Mouse (Mus musculus) lung, postnatal 0 days (tissue): ENCODE results near the gene Grb14. TPM values are rescaled to one million over a fixed set of nuclear protein-coding genes. Genes with fewer than 3 reads are reported as not detected.

Source experiments
- ATAC-seq: fragments of 200-750 bp; cut with Nextera tagmentation; 2 replicates; pipeline ENCODE4 v1.8.0; 2017; ENCODE audit warnings: moderate library complexity
- DNase-seq: peaks from one replicate; pipeline ENCODE4 v3.0.0-alpha.2; 2016; ENCODE audit warnings: low spot score
- H3K27ac ChIP-seq: fragments of 300-500 bp; sonication (generic); 2 replicates; pipeline ENCODE4 v1.5.1; 2014; ENCODE audit warnings: antibody characterized with exemption, mild to moderate bottlenecking, low read length, mixed read lengths
- H3K27me3 ChIP-seq: fragments of 300-500 bp; sonication (generic); replicated peaks from 2 replicates; pipeline ENCODE4 v1.6.1; 2014; ENCODE audit warnings: low read length, mixed read lengths; ENCODE audit not compliant: insufficient read depth
- H3K36me3 ChIP-seq: fragments of 300-500 bp; sonication (generic); 2 replicates; pipeline ENCODE4 v1.6.1; 2014; ENCODE audit warnings: low read length, mixed read lengths; ENCODE audit not compliant: insufficient read depth
- H3K4me1 ChIP-seq: fragments of 300-500 bp; sonication (generic); 2 replicates; pipeline ENCODE4 v1.6.1; 2014; ENCODE audit warnings: antibody characterized with exemption, low read depth, low read length, mixed read lengths; ENCODE audit not compliant: insufficient read depth
- H3K4me2 ChIP-seq: fragments of 300-500 bp; sonication (generic); replicated peaks from 2 replicates; pipeline ENCODE4 v1.6.1; 2014; ENCODE audit warnings: low read depth, mild to moderate bottlenecking, low read length, moderate library complexity, mixed read lengths
- H3K4me3 ChIP-seq: fragments of 300-500 bp; sonication (generic); 2 replicates; pipeline ENCODE4 v1.5.1; 2014; ENCODE audit warnings: low read depth, low read length
- H3K9ac ChIP-seq: fragments of 300-500 bp; sonication (generic); replicated peaks from 2 replicates; pipeline ENCODE4 v1.6.1; 2014; ENCODE audit warnings: low read depth, mild to moderate bottlenecking
- H3K9me3 ChIP-seq: fragments of 300-500 bp; sonication (generic); 2 replicates; pipeline ENCODE4 v1.6.1; 2016; ENCODE audit warnings: low read length, mixed read lengths
- CTCF ChIP-seq: IDR thresholded peaks from 2 replicates; pipeline ENCODE4 v1.5.1; 2016; ENCODE audit warnings: antibody characterized with exemption, mild to moderate bottlenecking
- EP300 ChIP-seq: IDR thresholded peaks from 2 replicates; pipeline ENCODE4 v1.6.1; 2016; ENCODE audit warnings: antibody characterized with exemption, mild to moderate bottlenecking, control low read depth
- WGBS: fragments of 180-500 bp; shearing (Covaris S2); extraction: QIAGEN DNeasy Blood & Tissue Kit; methylation state at CpG from one replicate; pipeline ENCODE4 v1.1.7; 2014; 5-methylcytosine and 5-hydroxymethylcytosine counted together
- polyA plus RNA-seq: library from polyadenylated mRNA; unstranded; fragments of >200 nt; fragmentation: Nextera tagmentation; extraction: Ambion mirVana; gene quantifications from 2 replicates; pipeline ENCODE4 v1.2.1, GENCODE M21; 2015

Gene Grb14
- polyA plus RNA-seq, 1 experiment from 2014 or later = 34.7 TPM

GRCm38 (mm10) chr2:64904877-64905276, 119.9 kb downstream of the Grb14 start:
- WGBS = 83% methylated on average over 5 of the region's 5 CpGs
- Histone ChIP-seq H3K27ac (no peak overlapping the region), H3K27me3 (no peaks in the 10 kb centered on the region), H3K9ac (no peak overlapping the region), H3K36me3 (no peaks in the 10 kb centered on the region), H3K4me3 (no peak overlapping the region), H3K4me2 (no peak overlapping the region), H3K9me3 (no peaks in the 10 kb centered on the region), H3K4me1 (no peaks in the 10 kb centered on the region)
- no peak for ATAC-seq
- no peak for DNase-seq
- TF ChIP-seq CTCF (peak; percentile 24), EP300 (no peak)

GRCm38 (mm10) chr2:64897844-64898243, 126.9 kb downstream of the Grb14 start:
- 78% methylated on average over 5 of the region's 5 CpGs for WGBS
- Histone ChIP-seq H3K27me3 (no peaks in the 10 kb centered on the region), H3K9ac (no peak overlapping the region), H3K4me3 (no peak overlapping the region), H3K27ac (no peak overlapping the region), H3K9me3 (no peaks in the 10 kb centered on the region), H3K4me1 (no peaks in the 10 kb centered on the region), H3K4me2 (no peak overlapping the region), H3K36me3 (no peaks in the 10 kb centered on the region)
- TF ChIP-seq CTCF (no peak), EP300 (no peak)
- ATAC-seq (no peak), DNase-seq (no peak)

- no peak overlapping the region for H3K27ac ChIP-seq
- no peak overlapping the region for H3K9ac ChIP-seq
- 55% methylated on average over 7 of the region's 7 CpGs for WGBS
- no peaks in the 10 kb centered on the region for H3K9me3 ChIP-seq
- ATAC-seq = no peak
- H3K4me1 ChIP-seq = no peaks in the 10 kb centered on the region
- no peaks in the 10 kb centered on the region for H3K27me3 ChIP-seq
- H3K4me2 ChIP-seq = no peak overlapping the region
- H3K36me3 ChIP-seq = no peaks in the 10 kb centered on the region
- DNase-seq = no peak
- TF ChIP-seq EP300 (no peak), CTCF (peak; percentile 34)
- no peak overlapping the region for H3K4me3 ChIP-seq
Measured at GRCm38 (mm10) chr2:64893233-64893632, 131.6 kb downstream of the Grb14 start.

- Histone ChIP-seq H3K27ac (no peak overlapping the region), H3K27me3 (no peaks in the 10 kb centered on the region), H3K4me1 (no peaks in the 10 kb centered on the region), H3K4me2 (no peak overlapping the region), H3K9ac (no peak overlapping the region), H3K4me3 (no peak overlapping the region), H3K9me3 (no peaks in the 10 kb centered on the region), H3K36me3 (no peaks in the 10 kb centered on the region)
- no peak for TF ChIP-seq EP300
- no peak for TF ChIP-seq CTCF
- DNase-seq (no peak), ATAC-seq (no peak)
- WGBS = 41% methylated on average over 6 of the region's 6 CpGs
Measured at GRCm38 (mm10) chr2:64887098-64887757, 137.6 kb downstream of the Grb14 start.

DNA sequence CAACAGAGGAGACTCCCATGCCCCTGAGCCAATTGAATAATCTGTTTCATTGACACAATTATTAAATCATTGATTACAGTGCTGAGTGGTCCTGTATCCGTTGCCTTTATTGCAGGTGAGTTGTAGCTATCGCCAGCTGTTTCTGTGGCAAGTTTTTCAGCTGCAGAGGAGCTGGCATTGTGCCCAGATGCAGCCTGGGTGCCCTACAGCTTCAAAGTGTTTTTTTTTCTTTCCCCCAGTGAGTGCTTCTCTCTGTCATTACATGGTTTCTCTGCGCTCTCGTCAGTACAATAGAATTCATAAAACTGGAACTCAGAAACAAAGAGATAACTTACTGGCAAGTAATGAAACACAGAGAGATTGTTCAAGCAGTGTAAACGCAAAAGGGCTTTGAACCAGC, 139.1 kb downstream of the Grb14 start:
- ATAC-seq (no peak), DNase-seq (peak; percentile 8)
- H3K9me3 ChIP-seq = no peaks in the 10 kb centered on the region
- TF ChIP-seq EP300 (no peak), CTCF (no peak)
- no peak overlapping the region for H3K4me2 ChIP-seq
- H3K4me1 ChIP-seq = no peaks in the 10 kb centered on the region
- no peak overlapping the region for H3K9ac ChIP-seq
- no peaks in the 10 kb centered on the region for H3K36me3 ChIP-seq
- H3K27me3 ChIP-seq = no peaks in the 10 kb centered on the region
- H3K27ac ChIP-seq = no peak overlapping the region
- H3K4me3 ChIP-seq = no peak overlapping the region
- 37% methylated on average over 5 of the region's 5 CpGs for WGBS

- DNase-seq (no peak), ATAC-seq (no peak)
- TF ChIP-seq CTCF (no peak), EP300 (no peak)
- Histone ChIP-seq H3K4me1 (no peaks in the 10 kb centered on the region), H3K27me3 (no peaks in the 10 kb centered on the region), H3K9ac (no peak overlapping the region), H3K36me3 (no peaks in the 10 kb centered on the region), H3K9me3 (no peaks in the 10 kb centered on the region), H3K27ac (no peak overlapping the region), H3K4me2 (no peak overlapping the region), H3K4me3 (no peak overlapping the region)
- 25% methylated on average over 2 of the region's 2 CpGs for WGBS
Measured at GRCm38 (mm10) chr2:64878275-64878674, 146.5 kb downstream of the Grb14 start.

Other genes with a start within 250 kb of the Grb14 start
- 8.8 and 9.4 TPM in 2 replicates for gene Cobll1, start 214.4 kb upstream of the Grb14 start, polyA plus RNA-seq